Mouse (Mus musculus) hindbrain, postnatal 0 days (tissue): Measurements from ENCODE around the gene B3galt6. TPM values are rescaled to one million over a fixed set of nuclear protein-coding genes. Genes with fewer than 3 reads are reported as not detected.

Experiments
- ATAC-seq: fragments of 200-750 bp; cut with Nextera tagmentation; 2 replicates; pipeline ENCODE4 v1.8.0; 2017; ENCODE audit warnings: mild to moderate bottlenecking, moderate TSS enrichment, moderate library complexity
- DNase-seq: peaks from one replicate; pipeline ENCODE4 v3.0.0-alpha.2; 2015; ENCODE audit warnings: low spot score
- H3K27ac ChIP-seq: fragments of 300-500 bp; sonication (generic); 2 replicates; pipeline ENCODE4 v1.5.1; 2014; ENCODE audit warnings: mild to moderate bottlenecking
- H3K27me3 ChIP-seq: fragments of 300-500 bp; sonication (generic); 2 replicates; pipeline ENCODE4 v1.6.1; 2014; ENCODE audit warnings: low read length, mixed read lengths; ENCODE audit not compliant: insufficient read depth
- H3K36me3 ChIP-seq: fragments of 300-500 bp; sonication (generic); 2 replicates; pipeline ENCODE4 v1.6.1; 2014; ENCODE audit warnings: low read length, mixed read lengths; ENCODE audit not compliant: insufficient read depth
- H3K4me1 ChIP-seq: fragments of 300-500 bp; sonication (generic); 2 replicates; pipeline ENCODE4 v1.6.1; 2014; ENCODE audit warnings: antibody characterized with exemption, low read length, mixed read lengths; ENCODE audit not compliant: insufficient read depth
- H3K4me2 ChIP-seq: fragments of 300-500 bp; sonication (generic); 2 replicates; pipeline ENCODE4 v1.6.1; 2014; ENCODE audit warnings: low read depth, mild to moderate bottlenecking, low read length, moderate library complexity, mixed read lengths
- H3K4me3 ChIP-seq: fragments of 300-500 bp; sonication (generic); 2 replicates; pipeline ENCODE4 v1.5.1; 2014; ENCODE audit warnings: low read length
- H3K9ac ChIP-seq: fragments of 300-500 bp; sonication (generic); replicated peaks from 2 replicates; pipeline ENCODE4 v1.6.1; 2014; ENCODE audit warnings: mild to moderate bottlenecking, low read length, moderate library complexity, mixed read lengths
- H3K9me3 ChIP-seq: fragments of 300-500 bp; sonication (generic); 2 replicates; pipeline ENCODE4 v1.6.1; 2016; ENCODE audit warnings: low read length, mixed read lengths
- CTCF ChIP-seq: IDR thresholded peaks from 2 replicates; pipeline ENCODE4 v1.5.1; 2016; ENCODE audit warnings: antibody characterized with exemption, control low read depth, low read depth
- WGBS: fragments of 180-500 bp; shearing (Covaris S2); extraction: QIAGEN DNeasy Blood & Tissue Kit; methylation state at CpG from one replicate; pipeline ENCODE4 v1.1.7; 2014; 5-methylcytosine and 5-hydroxymethylcytosine counted together
- polyA plus RNA-seq: library from polyadenylated mRNA; unstranded; fragments of >200 nt; fragmentation: Nextera tagmentation; extraction: Ambion mirVana; gene quantifications from 2 replicates; pipeline ENCODE4 v1.2.1, GENCODE M21; 2015
- total RNA-seq: library from RNA; depleted of rRNA; stranded (reverse); fragments of >200 nt; gene quantifications from 2 replicates; pipeline ENCODE4 v1.2.3, GENCODE M21; 2014

Gene B3galt6
- total and polyA plus RNA-seq, 2 experiments from 2014 or later: 26.1 to 56.8 TPM

- 58% methylated on average over 6 of the region's 6 CpGs for WGBS
- H3K36me3 ChIP-seq: no peaks in the 10 kb centered on the region
- H3K9ac ChIP-seq: no peak overlapping the region
- no peaks in the 10 kb centered on the region for H3K9me3 ChIP-seq
- H3K4me2 ChIP-seq: no peak overlapping the region
- DNase-seq (no peak), ATAC-seq (no peak)
- no peaks in the 10 kb centered on the region for H3K4me1 ChIP-seq
- no peak overlapping the region for H3K4me3 ChIP-seq
- H3K27me3 ChIP-seq: no peaks in the 10 kb centered on the region
- no peak for TF ChIP-seq CTCF
- no peak overlapping the region for H3K27ac ChIP-seq
Observed at GRCm38 (mm10) chr4:155972651-155973050, 19.8 kb downstream of the B3galt6 start.

DNA sequence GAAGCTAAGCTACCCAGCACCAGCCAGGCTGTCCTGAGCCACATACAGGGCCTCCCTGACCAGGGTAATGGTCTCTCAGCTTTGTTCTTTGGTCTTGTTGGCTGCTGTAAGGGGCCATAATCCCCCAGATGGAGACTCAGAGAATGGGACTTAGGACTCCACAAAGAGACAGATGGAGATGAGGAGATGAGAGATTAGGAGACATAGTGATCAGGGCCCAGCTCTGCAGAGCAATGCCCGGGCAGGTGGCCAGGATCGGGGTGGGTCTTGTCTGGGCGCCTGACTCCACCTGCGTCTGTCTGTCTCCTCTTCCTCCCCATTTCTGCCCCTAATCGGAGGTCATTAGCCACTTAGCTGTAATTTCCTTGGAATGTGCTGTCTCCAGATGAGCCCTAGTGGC is 22.2 kb downstream of the B3galt6 start:
- H3K4me3 ChIP-seq: no peak overlapping the region
- H3K4me2 ChIP-seq: no peak overlapping the region
- no peaks in the 10 kb centered on the region for H3K4me1 ChIP-seq
- no peak for TF ChIP-seq CTCF
- H3K9me3 ChIP-seq: no peaks in the 10 kb centered on the region
- H3K36me3 ChIP-seq: no peaks in the 10 kb centered on the region; the same call in 1 of the 2 replicates
- H3K9ac ChIP-seq: no peak overlapping the region
- ATAC-seq (no peak), DNase-seq (no peak)
- no peaks in the 10 kb centered on the region for H3K27me3 ChIP-seq
- H3K27ac ChIP-seq: no peak overlapping the region
- 77% methylated on average over 5 of the region's 5 CpGs for WGBS

DNA sequence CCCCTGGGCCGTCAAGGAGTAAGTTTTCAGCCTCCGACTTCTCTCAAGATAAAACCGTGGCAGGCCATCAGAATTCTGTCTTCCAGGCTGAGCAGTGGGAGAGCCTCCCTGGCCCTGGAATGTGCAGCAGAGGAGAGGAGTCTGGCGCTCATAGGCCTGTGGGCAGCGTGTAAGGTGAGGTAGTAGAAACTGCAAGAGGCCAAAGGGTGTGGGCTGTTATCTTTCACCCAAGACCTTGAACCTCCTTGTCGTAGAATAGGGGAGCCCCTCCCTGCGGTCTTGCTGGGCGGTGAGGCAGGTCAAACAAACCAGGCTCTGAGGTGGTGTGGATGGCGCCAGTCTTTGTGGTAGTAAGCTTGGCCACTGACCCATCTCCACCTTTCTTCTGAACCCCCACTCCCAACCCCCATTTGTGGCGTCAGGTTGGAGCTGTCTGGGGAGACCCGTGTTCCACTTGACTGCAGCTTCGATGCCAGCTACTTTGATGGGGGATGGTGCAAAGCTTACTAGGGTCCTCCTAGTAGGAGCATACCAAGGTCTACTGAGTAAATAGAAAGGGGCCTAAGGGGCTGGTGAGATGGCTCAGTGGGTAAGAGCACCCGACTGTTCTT is 23.3 kb downstream of the B3galt6 start:
- DNase-seq (no peak), ATAC-seq (no peak)
- Histone ChIP-seq H3K4me1 (no peaks in the 10 kb centered on the region), H3K4me3 (no peak overlapping the region), H3K27ac (no peak overlapping the region), H3K9me3 (no peaks in the 10 kb centered on the region), H3K9ac (no peak overlapping the region), H3K36me3 (peaks cover 5% of the 10 kb centered on the region; the same call in 1 of the 2 replicates), H3K27me3 (no peaks in the 10 kb centered on the region), H3K4me2 (no peak overlapping the region)
- 86% methylated on average over 13 of the region's 13 CpGs for WGBS
- no peak for TF ChIP-seq CTCF

GRCm38 (mm10) chr4:155964396-155964795 is 28.1 kb downstream of the B3galt6 start:
- no peak overlapping the region for H3K4me2 ChIP-seq
- peaks cover 5% of the 10 kb centered on the region; the same call in 1 of the 2 replicates for H3K36me3 ChIP-seq
- H3K9ac ChIP-seq: no peak overlapping the region
- DNase-seq: no peak
- H3K4me3 ChIP-seq: no peak overlapping the region
- H3K4me1 ChIP-seq: no peaks in the 10 kb centered on the region; the same call in 1 of the 2 replicates
- WGBS: 94% methylated on average over 11 of the region's 11 CpGs
- no peak for TF ChIP-seq CTCF
- ATAC-seq: no peak
- no peak overlapping the region for H3K27ac ChIP-seq
- no peaks in the 10 kb centered on the region for H3K9me3 ChIP-seq
- no peaks in the 10 kb centered on the region for H3K27me3 ChIP-seq

GRCm38 (mm10) chr4:155963106-155963505 is 29.3 kb downstream of the B3galt6 start:
- ATAC-seq: no peak
- Histone ChIP-seq H3K27me3 (no peaks in the 10 kb centered on the region), H3K9ac (peak overlapping the region; percentile 60; the same call in 1 of the 2 replicates), H3K4me1 (no peaks in the 10 kb centered on the region; the same call in 1 of the 2 replicates), H3K4me3 (peak overlapping the region; percentile 41), H3K9me3 (no peaks in the 10 kb centered on the region), H3K36me3 (peaks cover 11% of the 10 kb centered on the region; the same call in 1 of the 2 replicates), H3K4me2 (peak overlapping the region; percentile 76), H3K27ac (no peak overlapping the region)
- no peak for TF ChIP-seq CTCF
- WGBS: 63% methylated on average over 7 of the region's 7 CpGs
- no peak for DNase-seq

DNA sequence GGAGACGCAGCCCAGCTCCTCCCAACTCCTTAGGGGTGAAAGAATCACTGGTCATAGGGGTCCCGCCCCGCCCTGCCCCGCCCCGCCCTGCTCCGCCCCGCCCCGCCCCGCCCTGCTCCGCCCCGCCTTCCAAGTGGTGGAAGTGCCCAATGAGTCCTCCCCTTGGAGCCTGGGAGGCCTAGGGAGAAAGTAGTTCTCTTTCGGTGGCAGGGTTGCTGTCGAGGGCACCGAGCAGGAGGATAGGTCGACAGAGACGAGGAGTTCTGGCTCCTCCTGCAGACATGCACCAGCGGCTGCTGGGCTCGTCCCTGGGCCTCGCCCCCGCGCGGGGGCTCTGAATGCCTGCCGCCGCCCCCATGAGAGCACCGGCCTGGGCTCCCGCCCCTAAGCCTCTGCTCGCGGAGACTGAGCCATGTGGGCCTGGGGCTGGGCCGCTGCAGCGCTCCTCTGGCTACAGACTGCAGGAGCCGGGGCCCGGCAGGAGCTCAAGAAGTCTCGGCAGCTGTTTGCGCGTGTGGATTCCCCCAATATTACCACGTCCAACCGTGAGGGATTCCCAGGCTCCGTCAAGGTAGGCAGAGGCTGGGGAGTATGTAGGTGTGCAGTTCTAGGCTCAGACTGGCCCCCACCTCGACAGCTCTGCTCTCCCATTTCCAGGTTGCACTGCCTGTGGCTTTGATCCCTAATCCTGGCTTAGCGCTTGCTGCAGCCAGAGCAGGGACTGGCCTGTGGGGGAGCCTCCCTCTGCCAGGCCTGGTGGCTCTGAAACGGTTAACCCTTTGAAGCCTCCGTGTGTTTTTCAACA is 30.1 kb downstream of the B3galt6 start, which contains the start of gene C1qtnf12:
Gene C1qtnf12, plus strand, starts transcription at position 152 of the 805 bp plus-strand sequence.
- peak; percentile 72 for ATAC-seq
- WGBS: 2% methylated on average over 42 of the region's 42 CpGs
- TF ChIP-seq CTCF: no peak
- peak within 1 kb of the TSS; percentile 41 for H3K4me3 ChIP-seq
- H3K27ac ChIP-seq: peak within 1 kb of the TSS; percentile 60
- peaks cover 18% of the 10 kb centered on the region for H3K36me3 ChIP-seq
- H3K4me2 ChIP-seq: peak within 1 kb of the TSS; percentile 76
- no peaks in the 10 kb centered on the region; the same call in 1 of the 2 replicates for H3K4me1 ChIP-seq
- DNase-seq: peak; percentile 41
- H3K9ac ChIP-seq: peak within 1 kb of the TSS; percentile 60
- H3K9me3 ChIP-seq: no peaks in the 10 kb centered on the region
- H3K27me3 ChIP-seq: no peaks in the 10 kb centered on the region
